Mouse (Mus musculus): ENCODE results near the gene Pwp1. TPM values are rescaled to one million over a fixed set of nuclear protein-coding genes. Genes with fewer than 3 reads are reported as not detected.

Gene Pwp1
- total and polyA plus RNA-seq, 3 experiments: 75.8 to 94.4 (median 81.5) TPM

DNA sequence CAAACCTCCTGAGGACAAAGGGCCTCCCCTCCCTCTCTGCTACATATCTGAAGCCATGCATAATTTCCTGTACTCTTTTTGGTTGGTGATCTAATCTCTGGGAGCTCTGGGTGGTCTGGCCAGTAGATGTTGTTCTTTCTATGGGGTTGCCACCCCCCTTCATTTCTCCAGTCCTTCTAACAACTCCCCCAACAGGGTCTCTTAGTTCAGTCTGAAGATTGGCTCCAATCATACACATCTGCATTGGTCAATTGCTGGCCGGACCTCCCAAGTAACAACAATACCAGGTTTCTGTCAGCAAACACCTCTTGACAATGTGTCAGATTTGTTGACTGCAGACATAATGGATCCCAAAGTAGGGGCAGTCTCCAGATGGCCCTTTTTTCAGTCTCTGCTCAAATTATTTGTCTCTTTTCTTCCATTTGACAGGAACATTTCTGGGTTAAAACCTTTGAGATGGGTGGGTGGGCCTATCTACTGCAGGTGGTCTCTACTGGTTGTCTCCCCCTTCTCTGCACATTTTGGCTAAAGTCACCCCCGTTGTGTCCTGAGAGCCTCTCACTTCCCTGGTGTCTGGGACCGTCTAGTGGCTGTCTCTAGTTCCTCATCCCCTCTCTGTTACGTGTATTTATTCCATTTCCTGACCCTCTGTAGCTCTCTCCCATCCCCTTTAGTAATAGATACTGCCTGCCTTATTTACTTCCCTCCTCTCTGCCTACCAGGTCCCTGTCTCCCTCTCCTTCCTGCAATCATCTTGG is 17.0 kb downstream of the Pwp1 start:
- no peak for TF ChIP-seq TCF12 (IDR thresholded peaks at IDR 0.05; ENCODE audit: low read depth, low read length)
- DNase-seq (ENCODE audit: low read depth, low spot score): no peak
- no peak overlapping the region for H3K9ac ChIP-seq (ENCODE audit: control insufficient read depth, low read depth, low read length, poor library complexity, severe bottlenecking)
- no peak overlapping the region for H3K4me3 ChIP-seq (ENCODE audit: control insufficient read depth in 1 of 2, insufficient read depth in 1 of 2, low read depth in 2 of 2, low read length in 2 of 2)
- H3K27me3 ChIP-seq (ENCODE audit: control insufficient read depth in 1 of 2, insufficient read depth in 2 of 2, low read length in 2 of 2): no peaks in the 10 kb centered on the region
- H3K4me1 ChIP-seq (ENCODE audit: control insufficient read depth in 1 of 2, insufficient read depth in 2 of 2, low read length in 2 of 2): no peaks in the 10 kb centered on the region
- no peaks in the 10 kb centered on the region for H3K79me2 ChIP-seq (ENCODE audit: control insufficient read depth, insufficient read depth, low read length, poor library complexity)
- no peaks in the 10 kb centered on the region for H3K36me3 ChIP-seq (ENCODE audit: control insufficient read depth in 1 of 2, insufficient read depth in 2 of 2, low read length in 2 of 2)
- no peak overlapping the region for H3K27ac ChIP-seq (ENCODE audit: control insufficient read depth, low read depth, low read length)
- H3K9me3 ChIP-seq (replicated peaks; ENCODE audit: insufficient read depth, low read length): no peaks in the 10 kb centered on the region

DNA sequence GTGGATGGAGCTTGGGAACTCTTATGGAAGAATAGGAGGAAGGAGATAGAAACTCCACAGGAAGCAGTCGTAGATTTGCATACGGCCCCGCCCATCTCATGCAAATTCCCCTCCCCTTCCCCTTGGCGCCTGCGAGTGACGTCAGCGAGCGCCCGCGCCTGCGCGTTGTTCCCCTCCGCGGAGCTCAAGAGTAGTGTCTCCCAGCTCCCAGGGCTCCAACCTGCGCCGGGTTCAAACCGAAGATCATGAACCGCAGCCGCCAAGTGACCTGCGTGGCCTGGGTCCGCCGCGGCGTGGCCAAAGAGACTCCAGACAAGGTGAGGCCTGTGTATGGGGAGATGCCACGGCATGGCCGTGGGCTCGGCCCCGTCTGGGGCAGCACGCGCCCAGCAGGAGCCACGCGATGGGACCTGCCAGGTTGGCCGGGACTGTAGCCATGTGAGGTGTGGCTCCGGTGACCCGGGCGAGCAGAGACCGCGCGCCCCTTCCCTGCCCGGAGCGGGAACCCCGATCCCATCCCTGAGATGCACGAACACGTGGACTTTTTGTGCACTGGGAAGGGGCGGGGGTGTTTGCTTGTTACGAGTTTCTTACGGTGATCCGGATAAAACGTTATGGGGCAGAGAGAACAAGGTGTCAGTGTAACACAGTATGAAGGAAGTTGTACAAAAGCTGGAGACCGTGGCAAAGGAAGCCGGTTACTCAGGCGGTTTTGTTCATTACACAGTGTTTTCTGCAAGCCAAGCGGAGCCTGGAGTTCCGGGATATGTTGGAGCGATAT is 42.6 kb downstream of the Pwp1 start:
- Histone ChIP-seq H3K27ac (ENCODE audit: control insufficient read depth, low read depth, low read length) (peak overlapping the region; percentile 29; the same call in 1 of the 2 replicates), H3K27me3 (ENCODE audit: control insufficient read depth in 1 of 2, insufficient read depth in 2 of 2, low read length in 2 of 2) (no peaks in the 10 kb centered on the region; a peak in 1 of 4 replicates), H3K4me3 (ENCODE audit: control insufficient read depth in 1 of 2, insufficient read depth in 1 of 2, low read depth in 2 of 2, low read length in 2 of 2) (peak overlapping the region; percentile 88), H3K4me1 (ENCODE audit: control insufficient read depth in 1 of 2, insufficient read depth in 2 of 2, low read length in 2 of 2) (peaks cover 0 to 3% of the 10 kb centered on the region in 2 experiments; a peak in 2 of 4 replicates), H3K9ac (ENCODE audit: control insufficient read depth, low read depth, low read length, poor library complexity, severe bottlenecking) (peak overlapping the region; percentile 88), H3K79me2 (ENCODE audit: control insufficient read depth, insufficient read depth, low read length, poor library complexity) (peaks cover 21% of the 10 kb centered on the region), H3K9me3 (replicated peaks; ENCODE audit: insufficient read depth, low read length) (no peaks in the 10 kb centered on the region; the same call in 1 of the 2 replicates), H3K36me3 (ENCODE audit: control insufficient read depth in 1 of 2, insufficient read depth in 2 of 2, low read length in 2 of 2) (peaks cover 4 to 6% of the 10 kb centered on the region in 2 experiments; a peak in 3 of 4 replicates)
- DNase-seq (ENCODE audit: low read depth, low spot score): peak; percentile 94
- no peak for TF ChIP-seq MEF2A (IDR thresholded peaks at IDR 0.05; ENCODE audit: extremely low read depth, insufficient replicate concordance, low read depth, low read length, poor library complexity, severe bottlenecking)
- no peak for TF ChIP-seq MYB (IDR thresholded peaks at IDR 0.05; ENCODE audit: low read depth, low read length)
- peak; percentile 98 for TF ChIP-seq MXI1 (IDR thresholded peaks at IDR 0.05; ENCODE audit: low read depth, low read length)
- peak; percentile 70 for TF ChIP-seq MAX (IDR thresholded peaks at IDR 0.05; ENCODE audit: low read length)
- peak; percentile 88 for TF ChIP-seq HCFC1 (IDR thresholded peaks at IDR 0.05; ENCODE audit: low read depth, low read length)
- TF ChIP-seq GATA1 (IDR thresholded peaks at IDR 0.05; ENCODE audit: low read depth, low read length): no peak
- no peak for TF ChIP-seq JUND (IDR thresholded peaks at IDR 0.05; ENCODE audit: low read depth, low read length)
- no peak for TF ChIP-seq POLR2AphosphoS5 (IDR thresholded peaks at IDR 0.05; ENCODE audit: borderline replicate concordance, low read depth, low read length)
- TF ChIP-seq USF1 (IDR thresholded peaks at IDR 0.05; ENCODE audit: low read depth, low read length): no peak
- peak; percentile 39; the same call in 1 of the 2 replicates for TF ChIP-seq POLR2AphosphoS2 (IDR thresholded peaks at IDR 0.05; ENCODE audit: low read length)
- peak; percentile 73 for TF ChIP-seq SIN3A (IDR thresholded peaks at IDR 0.05; ENCODE audit: low read length)
- no peak for TF ChIP-seq GABPA (IDR thresholded peaks at IDR 0.05; ENCODE audit: low read depth, low read length)
- no peak for TF ChIP-seq MAFK (IDR thresholded peaks at IDR 0.05; ENCODE audit: borderline replicate concordance, low read depth, low read length)
- peak; percentile 88 for TF ChIP-seq NRF1 (IDR thresholded peaks at IDR 0.05; ENCODE audit: insufficient read depth, low read depth, low read length, poor library complexity, severe bottlenecking)
- TF ChIP-seq MYC (IDR thresholded peaks at IDR 0.05; ENCODE audit: low read depth, low read length): peak; percentile 83
- TF ChIP-seq TAL1 (IDR thresholded peaks at IDR 0.05; ENCODE audit: low read length): no peak
- TF ChIP-seq ELF1 (IDR thresholded peaks at IDR 0.05; ENCODE audit: low read depth, low read length): peak; percentile 56
- TF ChIP-seq ZMIZ1 (IDR thresholded peaks at IDR 0.05; ENCODE audit: low read depth, low read length): no peak
- TF ChIP-seq TCF12 (IDR thresholded peaks at IDR 0.05; ENCODE audit: low read depth, low read length): no peak
- TF ChIP-seq BHLHE40 (IDR thresholded peaks at IDR 0.05; ENCODE audit: borderline replicate concordance, low read depth, low read length): no peak
- no peak for TF ChIP-seq E2F4 (IDR thresholded peaks at IDR 0.05; ENCODE audit: borderline replicate concordance, low read depth, low read length)
- no peak for TF ChIP-seq RCOR1 (IDR thresholded peaks at IDR 0.05; ENCODE audit: low read depth, low read length)
- TF ChIP-seq CTCF (IDR thresholded peaks at IDR 0.05 in 2 of 3, conservative IDR thresholded peaks at IDR 0.05 in 1 of 3; ENCODE audit: control insufficient read depth in 1 of 3, insufficient read depth in 1 of 3, low read depth in 2 of 3, low read length in 3 of 3, poor library complexity in 1 of 3, severe bottlenecking in 1 of 3): no peak
- TF ChIP-seq UBTF (IDR thresholded peaks at IDR 0.05; ENCODE audit: borderline replicate concordance, insufficient read depth, low read depth, low read length): peak; percentile 17; the same call in 1 of the 2 replicates
- no peak for TF ChIP-seq RAD21 (IDR thresholded peaks at IDR 0.05; ENCODE audit: low read depth, low read length)
- no peak for TF ChIP-seq CHD1 (IDR thresholded peaks at IDR 0.05; ENCODE audit: low read depth, low read length)
- TF ChIP-seq ZNF384 (IDR thresholded peaks at IDR 0.05; ENCODE audit: low read depth, low read length): no peak
- TF ChIP-seq TBP (IDR thresholded peaks at IDR 0.05; ENCODE audit: low read depth, low read length): peak; percentile 67; the same call in 1 of the 2 replicates

All from MEL (cell line).